Mouse (Mus musculus) liver, postnatal 0 days (tissue): ENCODE data around the gene Ern2. TPM values are rescaled to one million over a fixed set of nuclear protein-coding genes. Genes with fewer than 3 reads are reported as not detected.

Experiments used
- ATAC-seq: fragments of 200-750 bp; cut with Nextera tagmentation; 2 replicates; pipeline ENCODE4 v1.8.0; 2017; ENCODE audit warnings: mild to moderate bottlenecking, moderate library complexity
- DNase-seq: peaks from one replicate; pipeline ENCODE4 v3.0.0-alpha.2; 2016
- H3K27ac ChIP-seq: fragments of 300-500 bp; sonication (generic); 2 replicates; pipeline ENCODE4 v1.5.1; 2014; ENCODE audit warnings: antibody characterized with exemption, moderate library complexity, mild to moderate bottlenecking, low read depth
- H3K27me3 ChIP-seq: fragments of 300-500 bp; sonication (generic); 2 replicates; pipeline ENCODE4 v1.6.1; 2014; ENCODE audit warnings: low read length, control low read depth, mixed read lengths; ENCODE audit not compliant: insufficient read depth
- H3K36me3 ChIP-seq: fragments of 300-500 bp; sonication (generic); replicated peaks from 2 replicates; pipeline ENCODE4 v1.6.1; 2014; ENCODE audit warnings: mild to moderate bottlenecking, control low read depth, low read length, moderate library complexity, mixed read lengths; ENCODE audit not compliant: insufficient read depth
- H3K4me1 ChIP-seq: fragments of 300-500 bp; sonication (generic); 2 replicates; pipeline ENCODE4 v1.6.1; 2014; ENCODE audit warnings: antibody characterized with exemption, mild to moderate bottlenecking, control low read depth; ENCODE audit not compliant: insufficient read depth
- H3K4me2 ChIP-seq: fragments of 300-500 bp; sonication (generic); 2 replicates; pipeline ENCODE4 v1.6.1; 2014; ENCODE audit warnings: low read depth, mild to moderate bottlenecking, low read length, moderate library complexity, mixed read lengths
- H3K4me3 ChIP-seq: fragments of 300-500 bp; sonication (generic); 2 replicates; pipeline ENCODE4 v1.5.1; 2014; ENCODE audit warnings: low read depth, low read length
- H3K9ac ChIP-seq: fragments of 300-500 bp; sonication (generic); replicated peaks from 2 replicates; pipeline ENCODE4 v1.6.1; 2014; ENCODE audit warnings: mild to moderate bottlenecking, moderate library complexity
- H3K9me3 ChIP-seq: fragments of 300-500 bp; sonication (generic); 2 replicates; pipeline ENCODE4 v1.6.1; 2016; ENCODE audit warnings: mild to moderate bottlenecking, control low read depth, low read length, mixed read lengths
- CTCF ChIP-seq: sonication (generic); IDR thresholded peaks from 2 replicates; pipeline ENCODE4 v1.5.1; 2016; ENCODE audit warnings: antibody characterized with exemption, low read depth
- EP300 ChIP-seq: IDR thresholded peaks from 2 replicates; pipeline ENCODE4 v1.6.1; 2016; ENCODE audit warnings: antibody characterized with exemption, low read depth, mild to moderate bottlenecking
- WGBS: fragments of 180-500 bp; shearing (Covaris S2); extraction: QIAGEN DNeasy Blood & Tissue Kit; methylation state at CpG from one replicate; pipeline ENCODE4 v1.1.7; 2014; ENCODE audit not compliant: insufficient replicate concordance; 5-methylcytosine and 5-hydroxymethylcytosine counted together
- polyA plus RNA-seq: library from polyadenylated mRNA; unstranded; fragments of >200 nt; fragmentation: Nextera tagmentation; extraction: Ambion mirVana; gene quantifications from 2 replicates; pipeline ENCODE4 v1.2.1, GENCODE M21; 2015

Ern2 gene
- polyA plus RNA-seq, 1 experiment from 2014 or later, result not detected

DNA sequence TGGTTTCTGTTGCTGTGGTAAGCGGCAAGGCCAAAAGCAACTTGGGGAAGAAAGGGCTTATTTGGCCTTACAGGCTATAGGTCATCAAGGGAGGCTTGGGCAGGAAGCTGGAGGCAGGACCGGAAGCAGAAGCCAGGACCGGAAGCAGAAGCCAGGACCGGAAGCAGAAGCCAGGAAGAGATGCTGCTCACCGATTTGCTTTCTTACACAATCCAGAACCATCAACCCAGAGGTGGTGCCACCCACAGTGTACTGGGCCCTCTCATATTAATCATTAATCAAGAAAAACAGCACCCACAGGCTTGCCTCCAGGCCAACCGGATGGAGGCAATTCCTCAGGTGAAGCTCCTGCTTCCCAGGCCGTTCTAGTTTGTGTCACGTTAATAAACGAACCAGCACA, 10.8 kb upstream of the Ern2 start:
- Histone ChIP-seq H3K9ac (no peak overlapping the region), H3K9me3 (no peaks in the 10 kb centered on the region), H3K27ac (no peak overlapping the region), H3K4me2 (no peak overlapping the region), H3K27me3 (no peaks in the 10 kb centered on the region), H3K4me1 (peaks cover 3% of the 10 kb centered on the region; the same call in 1 of the 2 replicates), H3K36me3 (no peaks in the 10 kb centered on the region), H3K4me3 (no peak overlapping the region)
- whole genome bisulfite sequencing, result 51% methylated on average over 9 of the region's 9 CpGs
- no peak for TF ChIP-seq EP300
- TF ChIP-seq CTCF, result no peak
- ATAC-seq (peak; percentile 91), DNase-seq (peak; percentile 26)

DNA sequence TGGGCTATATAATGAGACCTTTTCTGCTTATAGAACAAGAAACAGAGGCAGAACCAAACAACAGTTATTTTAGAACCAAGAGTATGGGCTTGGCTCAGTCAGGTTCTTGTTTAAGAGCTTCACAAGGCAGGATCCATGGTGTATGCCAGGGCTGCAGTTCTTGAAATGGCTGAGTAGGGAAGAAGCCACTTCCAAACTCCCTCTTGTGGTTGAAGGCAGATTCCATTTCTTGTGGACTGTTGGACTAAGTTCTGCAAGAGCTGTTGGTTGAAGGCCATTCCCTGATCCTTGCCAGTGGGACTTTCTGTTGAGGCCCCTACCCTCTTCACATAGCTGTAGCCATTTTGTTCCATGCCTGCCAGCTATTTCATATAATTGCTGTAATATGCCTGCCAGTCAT, 7.9 kb upstream of the Ern2 start:
- TF ChIP-seq CTCF, result peak; percentile 26; the same call in 1 of the 2 replicates
- TF ChIP-seq EP300, result no peak
- no peak overlapping the region for H3K9ac ChIP-seq
- no peaks in the 10 kb centered on the region for H3K36me3 ChIP-seq
- no peak overlapping the region for H3K27ac ChIP-seq
- no peak overlapping the region for H3K4me2 ChIP-seq
- no peak for ATAC-seq
- no peak overlapping the region for H3K4me3 ChIP-seq
- no peak for DNase-seq
- no peaks in the 10 kb centered on the region for H3K9me3 ChIP-seq
- H3K27me3 ChIP-seq, result no peaks in the 10 kb centered on the region
- no peaks in the 10 kb centered on the region for H3K4me1 ChIP-seq

DNA sequence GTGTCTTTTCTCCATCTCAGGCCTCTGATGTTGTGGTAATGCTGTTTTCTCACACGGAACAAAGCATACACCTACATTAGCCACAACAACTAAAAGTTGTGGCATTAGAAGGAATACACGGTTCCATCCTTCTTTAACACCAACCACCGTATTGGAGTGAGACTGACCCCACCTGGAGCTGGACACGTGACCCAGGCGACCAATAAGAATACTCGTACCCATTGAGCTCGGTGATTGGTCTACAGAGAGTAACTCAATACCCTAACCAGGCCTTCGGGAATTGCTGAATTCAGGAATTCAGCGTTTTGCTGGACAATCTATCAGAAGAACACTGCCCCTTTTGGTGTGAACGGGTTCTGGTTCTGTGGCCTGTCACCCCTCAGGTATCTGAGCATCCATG, 5.1 kb upstream of the Ern2 start:
- no peak overlapping the region for H3K4me2 ChIP-seq
- no peaks in the 10 kb centered on the region for H3K9me3 ChIP-seq
- no peak overlapping the region for H3K27ac ChIP-seq
- DNase-seq, result no peak
- no peaks in the 10 kb centered on the region for H3K36me3 ChIP-seq
- H3K27me3 ChIP-seq, result no peaks in the 10 kb centered on the region
- H3K4me1 ChIP-seq, result no peaks in the 10 kb centered on the region
- no peak overlapping the region for H3K9ac ChIP-seq
- 74% methylated on average over 10 of the region's 10 CpGs for WGBS
- TF ChIP-seq CTCF (no peak), EP300 (no peak)
- no peak for ATAC-seq
- H3K4me3 ChIP-seq, result no peak overlapping the region

DNA sequence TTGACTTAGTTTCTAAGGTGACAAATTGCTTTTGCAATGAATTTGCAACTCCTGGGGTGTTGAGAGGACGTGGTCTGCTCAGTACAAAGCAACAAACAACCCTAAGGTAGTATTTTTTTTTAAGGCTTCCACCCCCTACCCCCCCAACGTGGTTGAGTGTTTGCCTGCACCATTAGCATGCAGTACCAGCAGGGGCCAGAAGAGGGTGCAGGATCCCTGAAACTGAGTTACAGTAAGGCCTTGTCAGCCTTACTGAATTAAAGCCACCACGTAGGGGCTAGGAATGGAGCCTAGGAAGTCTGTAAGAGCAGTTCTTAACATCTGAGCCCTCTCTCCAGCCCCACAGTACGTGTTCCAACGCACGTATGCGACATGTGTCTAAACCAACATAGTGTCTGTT, 3.5 kb upstream of the Ern2 start:
- no peaks in the 10 kb centered on the region for H3K4me1 ChIP-seq
- TF ChIP-seq EP300 (no peak), CTCF (peak; percentile 90)
- no peak overlapping the region for H3K4me2 ChIP-seq
- no peaks in the 10 kb centered on the region for H3K9me3 ChIP-seq
- no peak overlapping the region for H3K4me3 ChIP-seq
- H3K36me3 ChIP-seq, result no peaks in the 10 kb centered on the region
- no peaks in the 10 kb centered on the region for H3K27me3 ChIP-seq
- H3K27ac ChIP-seq, result no peak overlapping the region
- DNase-seq (peak; percentile 79), ATAC-seq (no peak)
- H3K9ac ChIP-seq, result no peak overlapping the region
- WGBS, result 29% methylated on average over 7 of the region's 7 CpGs

DNA sequence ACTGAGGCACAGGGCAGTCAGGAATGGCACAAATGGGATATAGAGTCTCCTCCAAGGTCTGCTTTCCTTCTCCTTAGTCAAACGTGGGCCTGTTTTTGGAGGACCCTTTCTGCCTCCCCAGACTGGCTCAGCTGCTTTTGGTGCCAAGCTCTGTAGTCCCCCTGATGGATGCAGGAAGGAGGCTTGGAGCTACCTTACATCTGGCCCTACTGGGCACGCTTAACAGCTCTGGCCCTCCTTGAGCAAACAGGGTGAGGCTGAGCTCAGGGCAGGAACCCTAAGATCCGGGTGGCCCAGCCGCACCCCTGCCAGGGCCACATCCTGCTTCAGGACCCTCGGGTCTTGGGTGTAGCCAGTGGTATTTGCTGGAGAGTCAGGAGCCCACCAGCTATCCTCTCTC, 1.4 kb downstream of the Ern2 start:
- H3K9me3 ChIP-seq, result no peaks in the 10 kb centered on the region
- H3K4me2 ChIP-seq, result no peak overlapping the region
- H3K4me3 ChIP-seq, result no peak overlapping the region
- ATAC-seq (no peak), DNase-seq (no peak)
- H3K4me1 ChIP-seq, result no peaks in the 10 kb centered on the region
- TF ChIP-seq CTCF (no peak), EP300 (no peak)
- H3K27me3 ChIP-seq, result no peaks in the 10 kb centered on the region
- H3K36me3 ChIP-seq, result no peaks in the 10 kb centered on the region
- H3K27ac ChIP-seq, result no peak overlapping the region
- H3K9ac ChIP-seq, result no peak overlapping the region
- 62% methylated on average over 5 of the region's 5 CpGs for WGBS

DNA sequence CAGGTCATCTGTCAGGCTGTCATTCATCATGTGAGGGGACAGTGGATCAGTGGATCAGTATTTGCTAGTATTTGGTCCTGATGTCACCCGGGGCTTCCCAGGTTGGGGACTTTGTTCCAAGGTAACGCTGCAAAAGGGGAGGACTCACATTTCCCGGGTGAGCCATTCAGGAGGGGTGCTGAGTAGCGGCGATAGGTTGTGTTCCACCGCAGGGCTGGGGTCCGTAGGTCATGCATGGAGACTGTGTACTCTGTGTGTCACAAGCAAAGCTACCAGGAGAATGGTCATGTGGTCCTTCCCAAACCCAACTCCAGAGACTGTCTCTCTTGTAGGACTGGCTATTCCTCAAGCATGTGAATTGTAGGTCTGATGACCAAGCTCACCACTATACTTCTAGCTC, 5.3 kb downstream of the Ern2 start:
- H3K4me1 ChIP-seq, result no peaks in the 10 kb centered on the region
- no peaks in the 10 kb centered on the region for H3K9me3 ChIP-seq
- no peak overlapping the region for H3K9ac ChIP-seq
- DNase-seq (no peak), ATAC-seq (peak; percentile 76)
- H3K27me3 ChIP-seq, result no peaks in the 10 kb centered on the region
- TF ChIP-seq EP300 (no peak), CTCF (no peak)
- no peak overlapping the region for H3K4me3 ChIP-seq
- H3K27ac ChIP-seq, result no peak overlapping the region
- no peak overlapping the region for H3K4me2 ChIP-seq
- no peaks in the 10 kb centered on the region for H3K36me3 ChIP-seq
- WGBS, result 70% methylated on average over 7 of the region's 7 CpGs

DNA sequence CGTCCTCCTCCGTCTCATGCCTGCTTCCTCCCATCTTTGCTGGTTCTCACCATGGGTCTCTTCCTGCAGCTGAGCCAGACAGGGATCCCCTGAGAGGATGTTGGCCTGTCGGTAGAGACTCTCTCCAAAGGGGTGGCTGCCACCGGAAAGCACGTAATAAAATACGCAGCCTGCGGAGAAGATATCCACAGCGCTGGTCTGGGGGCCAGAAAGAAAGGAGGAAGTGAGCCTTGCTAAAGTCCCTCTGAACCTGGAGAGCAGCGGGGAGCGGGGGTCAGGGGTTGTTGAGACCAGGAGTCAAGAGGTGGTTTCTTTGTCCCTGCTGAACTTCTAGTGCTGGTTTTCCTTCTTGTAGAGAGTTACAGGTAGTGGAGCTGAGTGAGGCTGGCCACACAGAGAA, 14.4 kb downstream of the Ern2 start:
- no peak for TF ChIP-seq EP300
- Histone ChIP-seq H3K9me3 (no peaks in the 10 kb centered on the region), H3K27me3 (no peaks in the 10 kb centered on the region), H3K4me1 (no peaks in the 10 kb centered on the region), H3K9ac (no peak overlapping the region), H3K4me2 (no peak overlapping the region), H3K27ac (no peak overlapping the region), H3K4me3 (no peak overlapping the region), H3K36me3 (peaks cover 40% of the 10 kb centered on the region)
- ATAC-seq (no peak), DNase-seq (no peak)
- 51% methylated on average over 10 of the region's 10 CpGs for WGBS
